Mouse (Mus musculus) kidney, embryonic 16.5 days (tissue): ENCODE measurements around the gene Hsd17b12. TPM values are rescaled to one million over a fixed set of nuclear protein-coding genes. Genes with fewer than 3 reads are reported as not detected.

Experiments
- ATAC-seq: fragments of 200-750 bp; cut with Nextera tagmentation; 2 replicates; pipeline ENCODE4 v1.8.0; 2017; ENCODE audit warnings: moderate TSS enrichment; ENCODE audit not compliant: low FRiP score, low TSS enrichment
- H3K27ac ChIP-seq: fragments of 300-500 bp; sonication (generic); 2 replicates; pipeline ENCODE4 v1.5.1; 2014; ENCODE audit warnings: low read length
- H3K27me3 ChIP-seq: fragments of 300-500 bp; sonication (generic); 2 replicates; pipeline ENCODE4 v1.6.1; 2014; ENCODE audit warnings: low read length, control low read depth, mixed read lengths; ENCODE audit not compliant: insufficient read depth
- H3K36me3 ChIP-seq: fragments of 300-500 bp; sonication (generic); 2 replicates; pipeline ENCODE4 v1.6.1; 2014; ENCODE audit warnings: low read length, control low read depth, mixed read lengths; ENCODE audit not compliant: insufficient read depth
- H3K4me1 ChIP-seq: fragments of 300-500 bp; sonication (generic); 2 replicates; pipeline ENCODE4 v1.6.1; 2014; ENCODE audit warnings: low read length, control low read depth, mixed read lengths; ENCODE audit not compliant: insufficient read depth
- H3K4me2 ChIP-seq: fragments of 300-500 bp; sonication (generic); replicated peaks from 2 replicates; pipeline ENCODE4 v1.6.1; 2014; ENCODE audit warnings: low read depth, low read length
- H3K4me3 ChIP-seq: fragments of 300-500 bp; sonication (generic); 2 replicates; pipeline ENCODE4 v1.5.1; 2014; ENCODE audit warnings: mild to moderate bottlenecking, low read length
- H3K9ac ChIP-seq: fragments of 300-500 bp; sonication (generic); replicated peaks from 2 replicates; pipeline ENCODE4 v1.6.1; 2014; ENCODE audit warnings: low read length
- H3K9me3 ChIP-seq: fragments of 300-500 bp; sonication (generic); 2 replicates; pipeline ENCODE4 v1.6.1; 2016; ENCODE audit warnings: low read length, control low read depth
- WGBS: fragments of 180-500 bp; shearing (Covaris S2); extraction: QIAGEN DNeasy Blood & Tissue Kit; methylation state at CpG from one replicate; pipeline ENCODE4 v1.1.7; 2014; 5-methylcytosine and 5-hydroxymethylcytosine counted together
- polyA plus RNA-seq: library from polyadenylated mRNA; unstranded; fragments of >200 nt; fragmentation: Nextera tagmentation; extraction: Ambion mirVana; gene quantifications from 2 replicates; pipeline ENCODE4 v1.2.1, GENCODE M21; 2015

Gene Hsd17b12
- polyA plus RNA-seq, 1 experiment from 2014 or later, result 146 TPM

DNA sequence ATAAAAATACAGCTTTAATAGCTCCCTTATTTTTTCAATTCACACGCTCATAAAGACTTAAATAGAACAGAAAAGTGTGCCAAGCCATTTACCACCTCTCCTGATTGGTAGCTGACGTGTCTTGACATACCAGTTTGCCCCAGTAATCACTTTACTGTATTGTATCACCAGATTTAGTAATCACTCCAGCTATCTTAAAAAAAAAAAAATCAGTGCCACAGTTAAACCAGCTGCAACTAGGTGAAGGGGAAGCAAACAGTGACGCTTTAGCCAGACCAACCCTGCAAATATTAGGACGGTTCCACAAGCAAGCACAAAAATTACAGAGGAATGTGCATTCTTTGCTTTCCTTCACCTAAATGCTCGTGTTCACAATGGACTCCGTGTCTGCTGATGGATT lies 4.4 kb upstream of the Hsd17b12 start:
- H3K4me3 ChIP-seq, result no peak overlapping the region
- no peak for ATAC-seq
- H3K9me3 ChIP-seq, result no peaks in the 10 kb centered on the region
- H3K4me2 ChIP-seq, result no peak overlapping the region
- H3K9ac ChIP-seq, result no peak overlapping the region
- WGBS, result 61% methylated on average over 6 of the region's 6 CpGs
- H3K27ac ChIP-seq, result no peak overlapping the region
- peaks cover 4% of the 10 kb centered on the region; the same call in 1 of the 2 replicates for H3K27me3 ChIP-seq
- no peaks in the 10 kb centered on the region for H3K36me3 ChIP-seq
- peaks cover 3% of the 10 kb centered on the region; the same call in 1 of the 2 replicates for H3K4me1 ChIP-seq

GRCm38 (mm10) chr2:94158520-94158884 lies 738 bp upstream of the Hsd17b12 start:
- Histone ChIP-seq H3K9ac (peak overlapping the region; percentile 60), H3K9me3 (no peaks in the 10 kb centered on the region), H3K4me2 (peak overlapping the region; percentile 57), H3K27me3 (no peaks in the 10 kb centered on the region), H3K4me1 (peaks cover 17% of the 10 kb centered on the region), H3K36me3 (no peaks in the 10 kb centered on the region), H3K27ac (peak overlapping the region; percentile 64), H3K4me3 (peak overlapping the region; percentile 51)
- no peak for ATAC-seq
- WGBS, result 15% methylated on average over 4 of the region's 4 CpGs

DNA sequence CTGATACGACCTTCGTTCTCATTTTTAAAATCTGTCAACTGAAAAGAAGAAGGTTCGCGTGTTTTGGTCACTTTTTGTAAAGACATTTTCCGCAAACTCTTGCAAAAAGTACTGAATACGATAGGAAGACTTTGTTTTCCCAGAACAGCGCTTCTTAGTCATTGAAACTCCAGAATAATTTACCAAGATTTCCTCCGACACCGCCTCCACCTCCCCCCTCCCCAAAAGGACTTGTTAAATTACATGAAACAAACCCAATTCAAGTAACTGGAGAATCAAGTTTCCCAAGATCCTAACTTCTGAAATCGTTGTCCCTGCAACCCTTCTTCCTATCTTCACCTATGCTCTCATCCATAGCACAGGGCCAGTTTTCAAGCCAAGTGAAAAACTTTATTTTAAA lies 713 bp downstream of the Hsd17b12 start:
- WGBS, result 2% methylated on average over 10 of the region's 10 CpGs
- peak overlapping the region; percentile 84 for H3K9ac ChIP-seq
- peak overlapping the region; percentile 97 for H3K4me3 ChIP-seq
- peaks cover 21% of the 10 kb centered on the region for H3K4me1 ChIP-seq
- H3K9me3 ChIP-seq, result no peaks in the 10 kb centered on the region
- H3K4me2 ChIP-seq, result peak overlapping the region; percentile 72
- ATAC-seq, result no peak
- no peaks in the 10 kb centered on the region for H3K27me3 ChIP-seq
- H3K27ac ChIP-seq, result peak overlapping the region; percentile 93
- no peaks in the 10 kb centered on the region for H3K36me3 ChIP-seq

- no peaks in the 10 kb centered on the region for H3K9me3 ChIP-seq
- no peaks in the 10 kb centered on the region for H3K36me3 ChIP-seq
- H3K4me2 ChIP-seq, result no peak overlapping the region
- 71% methylated on average over 2 of the region's 2 CpGs for WGBS
- H3K9ac ChIP-seq, result no peak overlapping the region
- no peaks in the 10 kb centered on the region for H3K27me3 ChIP-seq
- H3K27ac ChIP-seq, result no peak overlapping the region
- no peak for ATAC-seq
- no peak overlapping the region for H3K4me3 ChIP-seq
- H3K4me1 ChIP-seq, result no peaks in the 10 kb centered on the region
Observed at GRCm38 (mm10) chr2:94145146-94145542, 12.6 kb downstream of the Hsd17b12 start.

DNA sequence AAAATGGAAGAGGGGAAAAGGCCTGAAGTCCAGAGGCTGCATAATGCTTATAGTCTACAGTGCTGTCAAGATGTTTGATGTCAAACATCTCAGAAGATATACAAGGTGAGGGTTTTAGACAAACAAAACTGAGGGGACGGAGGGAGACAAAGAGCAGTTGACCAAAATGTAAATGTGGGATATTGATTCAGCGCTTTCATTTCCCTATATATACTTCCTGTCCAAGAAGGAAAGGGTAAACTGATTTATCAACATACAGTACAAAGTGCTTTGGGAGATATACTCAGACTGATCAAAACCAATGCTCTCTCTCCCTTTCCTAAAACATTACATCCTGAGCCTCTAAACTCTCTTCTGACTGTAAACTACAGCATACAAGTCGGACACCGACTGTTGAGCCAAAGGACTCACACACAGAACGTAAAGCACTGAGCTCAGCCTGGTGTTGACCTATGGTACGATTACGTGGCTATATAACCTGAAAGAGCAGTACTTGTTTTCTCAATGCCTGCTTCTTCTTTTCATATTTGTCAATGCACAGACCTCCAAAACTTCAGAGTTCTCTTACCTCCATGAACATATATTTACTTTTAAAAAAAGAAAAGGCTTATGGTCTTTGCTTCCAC lies 13.1 kb downstream of the Hsd17b12 start:
- H3K4me1 ChIP-seq, result no peaks in the 10 kb centered on the region
- no peak overlapping the region for H3K4me2 ChIP-seq
- H3K27ac ChIP-seq, result no peak overlapping the region
- no peaks in the 10 kb centered on the region for H3K9me3 ChIP-seq
- no peak overlapping the region for H3K9ac ChIP-seq
- ATAC-seq, result no peak
- no peaks in the 10 kb centered on the region for H3K36me3 ChIP-seq
- no peaks in the 10 kb centered on the region for H3K27me3 ChIP-seq
- no peak overlapping the region for H3K4me3 ChIP-seq
- WGBS, result 90% methylated on average over 7 of the region's 7 CpGs

DNA sequence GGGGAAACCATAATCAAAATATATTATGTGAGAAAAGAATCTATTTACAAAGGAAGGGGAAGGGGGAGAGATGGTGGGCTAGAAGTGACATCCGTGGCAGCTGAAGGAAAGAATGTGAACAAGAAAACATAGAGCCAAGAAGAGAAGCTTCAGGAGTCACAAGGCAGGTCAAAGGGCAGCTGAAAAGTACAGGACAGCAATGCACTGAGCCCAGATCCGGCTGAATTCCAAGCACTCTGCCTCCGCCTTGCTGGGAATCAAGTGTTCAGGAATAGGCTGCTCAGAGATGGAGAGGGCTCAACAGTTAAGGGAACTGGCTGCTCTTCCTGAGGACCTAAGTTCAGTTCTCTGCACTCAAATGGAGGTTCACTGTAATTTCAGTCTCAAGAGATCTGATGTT lies 16.5 kb downstream of the Hsd17b12 start:
- ATAC-seq, result no peak
- no peaks in the 10 kb centered on the region for H3K4me1 ChIP-seq
- H3K9me3 ChIP-seq, result no peaks in the 10 kb centered on the region
- H3K27ac ChIP-seq, result no peak overlapping the region
- 54% methylated on average over 3 of the region's 3 CpGs for WGBS
- no peak overlapping the region for H3K9ac ChIP-seq
- H3K27me3 ChIP-seq, result no peaks in the 10 kb centered on the region
- H3K4me2 ChIP-seq, result no peak overlapping the region
- H3K4me3 ChIP-seq, result no peak overlapping the region
- H3K36me3 ChIP-seq, result no peaks in the 10 kb centered on the region

DNA sequence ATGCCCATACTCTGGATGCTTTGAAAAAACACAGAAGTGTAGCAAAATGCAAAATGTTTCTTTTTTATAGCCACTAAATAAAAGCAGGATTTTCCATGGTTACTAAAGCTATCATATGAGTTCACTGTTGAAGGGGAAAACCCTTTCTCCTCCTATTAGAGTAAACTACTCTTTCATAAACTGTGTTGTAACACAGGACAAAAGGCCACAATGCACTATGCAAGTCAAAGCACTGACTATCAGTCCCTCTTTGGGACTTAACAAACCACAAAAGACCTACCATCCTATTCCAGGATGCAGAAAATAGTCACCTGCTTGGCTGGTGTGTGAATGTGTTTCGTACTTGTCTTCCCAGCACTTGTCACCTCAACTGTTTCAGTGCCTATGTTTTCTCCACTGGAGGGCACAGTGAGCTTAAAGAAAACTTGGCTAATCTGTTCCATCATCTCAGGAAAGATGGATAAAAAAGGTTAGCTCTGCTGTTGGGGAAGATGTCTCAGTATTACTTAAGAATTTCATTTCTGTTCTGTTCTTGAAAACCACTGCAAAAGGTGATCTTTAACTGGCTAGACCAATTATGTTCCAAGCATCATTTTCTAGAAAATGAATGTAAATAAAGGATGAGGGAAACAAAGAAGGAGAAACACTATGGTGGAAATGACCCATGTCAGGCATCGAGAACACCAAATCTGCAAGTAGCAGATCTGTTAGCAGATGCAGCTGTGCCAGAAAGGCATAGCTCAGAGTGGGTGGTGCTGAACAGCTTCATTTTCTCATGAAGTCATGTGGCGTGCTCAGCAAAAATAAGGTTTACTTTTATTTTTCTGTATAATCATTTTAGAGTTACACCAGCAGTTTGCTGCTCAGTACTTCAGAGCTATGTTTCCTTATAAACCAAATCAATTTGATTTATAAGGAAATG lies 19.0 kb downstream of the Hsd17b12 start:
- H3K27me3 ChIP-seq, result no peaks in the 10 kb centered on the region
- no peak overlapping the region for H3K9ac ChIP-seq
- H3K36me3 ChIP-seq, result no peaks in the 10 kb centered on the region
- no peak for ATAC-seq
- no peaks in the 10 kb centered on the region for H3K9me3 ChIP-seq
- no peak overlapping the region for H3K4me2 ChIP-seq
- no peak overlapping the region for H3K27ac ChIP-seq
- no peak overlapping the region for H3K4me3 ChIP-seq
- no peaks in the 10 kb centered on the region for H3K4me1 ChIP-seq
- 88% methylated on average over 3 of the region's 3 CpGs for WGBS

GRCm38 (mm10) chr2:94136837-94137236 lies 20.9 kb downstream of the Hsd17b12 start:
- Histone ChIP-seq H3K27me3 (no peaks in the 10 kb centered on the region), H3K9me3 (no peaks in the 10 kb centered on the region), H3K36me3 (no peaks in the 10 kb centered on the region), H3K4me2 (no peak overlapping the region), H3K4me1 (no peaks in the 10 kb centered on the region), H3K9ac (no peak overlapping the region), H3K27ac (no peak overlapping the region), H3K4me3 (no peak overlapping the region)
- 89% methylated on average over 3 of the region's 3 CpGs for WGBS
- no peak for ATAC-seq

DNA sequence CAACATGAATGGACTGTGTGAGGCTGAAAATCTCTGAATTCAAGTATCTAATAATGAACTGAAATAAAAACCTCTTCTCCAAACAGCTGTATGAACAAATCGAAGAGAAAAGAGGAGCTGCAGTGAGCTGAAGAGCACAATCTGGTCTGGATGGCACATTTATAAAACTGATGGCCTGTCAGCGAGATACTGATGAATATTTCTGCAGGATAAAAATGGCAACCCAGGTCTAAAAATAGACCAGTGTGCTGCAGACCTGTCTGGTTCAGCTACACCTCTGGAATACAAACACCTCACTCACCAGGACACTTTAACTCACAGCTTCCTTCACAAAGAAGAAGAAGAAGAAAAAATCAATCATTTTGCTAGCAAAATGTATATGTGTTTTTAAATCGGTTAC lies 29.3 kb downstream of the Hsd17b12 start:
- no peak overlapping the region for H3K4me2 ChIP-seq
- H3K4me3 ChIP-seq, result no peak overlapping the region
- no peak overlapping the region for H3K27ac ChIP-seq
- H3K4me1 ChIP-seq, result 0 out of 2 replicates have a peak, but pooled peaks cover 2% of the 10 kb centered on the region
- H3K27me3 ChIP-seq, result no peaks in the 10 kb centered on the region
- 80% methylated on average over 3 of the region's 3 CpGs for WGBS
- ATAC-seq, result no peak
- H3K36me3 ChIP-seq, result no peaks in the 10 kb centered on the region
- H3K9me3 ChIP-seq, result no peaks in the 10 kb centered on the region
- H3K9ac ChIP-seq, result no peak overlapping the region
